Mouse (Mus musculus) limb, embryonic 12.5 days (tissue): Measurements from ENCODE around the gene Igsf6. TPM values are rescaled to one million over a fixed set of nuclear protein-coding genes. Genes with fewer than 3 reads are reported as not detected.
"Not testable (repeated sequence)": the region's sequence is repeated elsewhere in the genome, so short reads cannot be mapped to it uniquely, and the experiment has no call there.

Source experiments
- ATAC-seq: fragments of 200-750 bp; cut with Nextera tagmentation; 2 replicates; pipeline ENCODE4 v1.8.0; 2017; ENCODE audit warnings: low read depth, moderate TSS enrichment; ENCODE audit not compliant: insufficient number of reproducible peaks, insufficient read depth, low FRiP score, low TSS enrichment
- H3K27ac ChIP-seq: fragments of 300-500 bp; sonication (generic); 2 replicates; pipeline ENCODE4 v1.5.1; 2016; ENCODE audit warnings: mild to moderate bottlenecking, moderate library complexity
- H3K27me3 ChIP-seq: fragments of 300-500 bp; sonication (generic); 2 replicates; pipeline ENCODE4 v1.6.1; 2016; ENCODE audit warnings: mild to moderate bottlenecking, moderate library complexity
- H3K36me3 ChIP-seq: fragments of 300-500 bp; sonication (generic); 2 replicates; pipeline ENCODE4 v1.6.1; 2016; ENCODE audit warnings: mild to moderate bottlenecking, moderate library complexity
- H3K4me1 ChIP-seq: fragments of 300-500 bp; sonication (generic); replicated peaks from 2 replicates; pipeline ENCODE4 v1.6.1; 2016
- H3K4me2 ChIP-seq: fragments of 300-500 bp; sonication (generic); 2 replicates; pipeline ENCODE4 v1.6.1; 2016; ENCODE audit warnings: mild to moderate bottlenecking, moderate library complexity
- H3K4me3 ChIP-seq: fragments of 300-500 bp; sonication (generic); replicated peaks from 2 replicates; pipeline ENCODE4 v1.5.1; 2016; ENCODE audit warnings: mild to moderate bottlenecking
- H3K9ac ChIP-seq: fragments of 300-500 bp; sonication (generic); replicated peaks from 2 replicates; pipeline ENCODE4 v1.6.1; 2016; ENCODE audit warnings: mild to moderate bottlenecking, moderate library complexity
- H3K9me3 ChIP-seq: fragments of 300-500 bp; sonication (generic); 2 replicates; pipeline ENCODE4 v1.6.1; 2016; ENCODE audit warnings: mild to moderate bottlenecking, moderate library complexity
- WGBS: fragments of 180-500 bp; shearing (Covaris S2); methylation state at CpG from one replicate; pipeline ENCODE4 v1.1.7; 2016; 5-methylcytosine and 5-hydroxymethylcytosine counted together
- polyA plus RNA-seq: library from polyadenylated mRNA; unstranded; fragments of >200 nt; fragmentation: Nextera tagmentation; extraction: Ambion mirVana; gene quantifications from 2 replicates; pipeline ENCODE4 v1.2.1, GENCODE M21; 2016

Gene Igsf6
- polyA plus RNA-seq, 1 experiment from 2014 or later: 0.79 TPM

GRCm38 (mm10) chr7:121033856-121034652 is 40.3 kb downstream of the Igsf6 start, which contains the start of gene Mettl9:
Gene Mettl9, plus strand, starts transcription at chr7:121034445.
- Histone ChIP-seq H3K36me3 (no peaks in the 10 kb centered on the region), H3K4me3 (peak within 1 kb of the TSS; percentile 95), H3K9ac (peak within 1 kb of the TSS; percentile 99), H3K4me1 (peaks cover 30% of the 10 kb centered on the region), H3K9me3 (no peaks in the 10 kb centered on the region), H3K4me2 (peak within 1 kb of the TSS; percentile 75), H3K27ac (peak within 1 kb of the TSS; percentile 99), H3K27me3 (no peaks in the 10 kb centered on the region; the same call in 1 of the 2 replicates)
- peak; percentile 96 for ATAC-seq
- whole genome bisulfite sequencing: 3% methylated on average over 35 of the region's 43 CpGs

GRCm38 (mm10) chr7:121029947-121030346 is 44.4 kb downstream of the Igsf6 start:
- H3K9ac ChIP-seq, H3K4me3 ChIP-seq, H3K4me1 ChIP-seq, H3K36me3 ChIP-seq, H3K27ac ChIP-seq, H3K4me2 ChIP-seq, ATAC-seq, H3K9me3 ChIP-seq, H3K27me3 ChIP-seq: not testable (repeated sequence)

- H3K9ac ChIP-seq: no peak overlapping the region
- H3K4me3 ChIP-seq: no peak overlapping the region
- H3K9me3 ChIP-seq: no peaks in the 10 kb centered on the region
- H3K27me3 ChIP-seq: no peaks in the 10 kb centered on the region; the same call in 1 of the 2 replicates
- 27% methylated on average over 3 of the region's 3 CpGs for WGBS
- peak; percentile 71; the same call in 1 of the 2 replicates for ATAC-seq
- H3K4me2 ChIP-seq: no peak overlapping the region
- H3K4me1 ChIP-seq: peaks cover 3% of the 10 kb centered on the region; the same call in 1 of the 2 replicates
- no peaks in the 10 kb centered on the region for H3K36me3 ChIP-seq
- H3K27ac ChIP-seq: no peak overlapping the region
These were observed 48.1 kb downstream of the Igsf6 start for GRCm38 (mm10) chr7:121026300-121026699.

- no peak overlapping the region for H3K4me3 ChIP-seq
- ATAC-seq: no peak
- 72% methylated on average over 6 of the region's 6 CpGs for WGBS
- H3K9me3 ChIP-seq: no peaks in the 10 kb centered on the region
- no peaks in the 10 kb centered on the region for H3K36me3 ChIP-seq
- H3K4me2 ChIP-seq: no peak overlapping the region
- H3K27me3 ChIP-seq: no peaks in the 10 kb centered on the region
- H3K27ac ChIP-seq: no peak overlapping the region
- no peak overlapping the region for H3K9ac ChIP-seq
- H3K4me1 ChIP-seq: peaks cover 3% of the 10 kb centered on the region; the same call in 1 of the 2 replicates
These were observed 49.0 kb downstream of the Igsf6 start for GRCm38 (mm10) chr7:121025221-121026008.

- H3K9ac ChIP-seq: no peak overlapping the region
- 37% methylated on average over 8 of the region's 8 CpGs for WGBS
- H3K36me3 ChIP-seq: no peaks in the 10 kb centered on the region
- H3K27me3 ChIP-seq: no peaks in the 10 kb centered on the region
- H3K9me3 ChIP-seq: no peaks in the 10 kb centered on the region
- H3K4me2 ChIP-seq: no peak overlapping the region
- no peaks in the 10 kb centered on the region for H3K4me1 ChIP-seq
- ATAC-seq: no peak
- H3K4me3 ChIP-seq: no peak overlapping the region
- H3K27ac ChIP-seq: no peak overlapping the region
These were observed 54.1 kb downstream of the Igsf6 start for GRCm38 (mm10) chr7:121020277-121020676.

GRCm38 (mm10) chr7:121018778-121019177 is 55.6 kb downstream of the Igsf6 start:
- no peaks in the 10 kb centered on the region for H3K4me1 ChIP-seq
- no peak overlapping the region for H3K9ac ChIP-seq
- no peaks in the 10 kb centered on the region for H3K27me3 ChIP-seq
- no peak overlapping the region for H3K4me2 ChIP-seq
- no peak overlapping the region for H3K4me3 ChIP-seq
- H3K36me3 ChIP-seq: no peaks in the 10 kb centered on the region
- H3K27ac ChIP-seq: no peak overlapping the region
- H3K9me3 ChIP-seq: no peaks in the 10 kb centered on the region
- 90% methylated on average over 3 of the region's 3 CpGs for WGBS
- ATAC-seq: no peak

- whole genome bisulfite sequencing: 90% methylated on average over 10 of the region's 10 CpGs
- no peak overlapping the region for H3K4me2 ChIP-seq
- no peaks in the 10 kb centered on the region for H3K36me3 ChIP-seq
- H3K9me3 ChIP-seq: no peaks in the 10 kb centered on the region
- H3K27me3 ChIP-seq: no peaks in the 10 kb centered on the region
- no peak for ATAC-seq
- no peak overlapping the region for H3K9ac ChIP-seq
- H3K27ac ChIP-seq: no peak overlapping the region
- no peak overlapping the region for H3K4me3 ChIP-seq
- peaks cover 21% of the 10 kb centered on the region for H3K4me1 ChIP-seq
These were observed 59.9 kb downstream of the Igsf6 start for GRCm38 (mm10) chr7:121014486-121014885.

Other genes starting within 250 kb of the Igsf6 start
- 31.5 and 31.8 TPM in 2 replicates for gene Eef2k, start 231.7 kb downstream of the Igsf6 start, polyA plus RNA-seq
- gene Polr3e, start 156.8 kb downstream of the Igsf6 start, polyA plus RNA-seq: 43.9 and 45.0 TPM in 2 replicates
- gene Cdr2, start 92.3 kb downstream of the Igsf6 start, polyA plus RNA-seq: 15.8 and 16.0 TPM in 2 replicates
- 0.12 and 0.18 TPM in 2 replicates for gene Mfsd13b, start 92.1 kb downstream of the Igsf6 start, polyA plus RNA-seq
- 309 and 334 TPM in 2 replicates for gene Mettl9, start 40.1 kb downstream of the Igsf6 start, polyA plus RNA-seq
- gene Otoa, start 7.1 kb upstream of the Igsf6 start, polyA plus RNA-seq: 0.36 TPM in 1 of 2 replicates, not detected in the other